Mouse (Mus musculus): ENCODE results near the gene Zbtb8os. TPM values are rescaled to one million over a fixed set of nuclear protein-coding genes. Genes with fewer than 3 reads are reported as not detected.

The Zbtb8os gene
- total RNA-seq, 2 experiments from 2014 or later = 20.7 to 20.9 TPM

- no peak for DNase-seq
- intact Hi-C loops (cut with DNase I) = no loop called here
Observed at GRCm38 (mm10) chr4:129374219-129374755, 38.8 kb downstream of the Zbtb8os start.

- intact Hi-C loops (cut with DNase I) = no loop called here
- no peak for DNase-seq
Observed at GRCm38 (mm10) chr4:129375000-129375399, 39.5 kb downstream of the Zbtb8os start.

- no peak for DNase-seq
- intact Hi-C loops (cut with DNase I) = no loop called here
Observed at GRCm38 (mm10) chr4:129375821-129376220, 40.3 kb downstream of the Zbtb8os start.

- intact Hi-C loops (cut with DNase I) = no loop called here
- DNase-seq = peak; percentile 62 to 74
Observed at GRCm38 (mm10) chr4:129376961-129377545, 41.6 kb downstream of the Zbtb8os start.

GRCm38 (mm10) chr4:129377601-129378390, 42.3 kb downstream of the Zbtb8os start, which contains the start of gene Zbtb8a:
Gene Zbtb8a, minus strand, starts transcription at chr4:129378116.
- intact Hi-C loops (cut with DNase I) = no loop called here
- DNase-seq = peak; percentile 57 to 66

- intact Hi-C loops (cut with DNase I) = no loop called here
- DNase-seq = no peak
Observed at GRCm38 (mm10) chr4:129379805-129380204, 44.3 kb downstream of the Zbtb8os start.

- no peak for DNase-seq
- intact Hi-C loops (cut with DNase I) = no loop called here
Observed at GRCm38 (mm10) chr4:129381148-129381547, 45.7 kb downstream of the Zbtb8os start.

GRCm38 (mm10) chr4:129382029-129382428, 46.5 kb downstream of the Zbtb8os start:
- no peak for DNase-seq
- intact Hi-C loops (cut with DNase I) = no loop called here

GRCm38 (mm10) chr4:129382488-129382887, 47.0 kb downstream of the Zbtb8os start:
- DNase-seq = peak; percentile 13 to 21

GRCm38 (mm10) chr4:129383586-129383985, 48.1 kb downstream of the Zbtb8os start:
- no peak for DNase-seq

More at GRCm38 (mm10) chr4:129382488-129382887, 47.0 kb downstream of the Zbtb8os start:
- intact Hi-C loops (cut with DNase I) = no loop called here

GRCm38 (mm10) chr4:129384440-129384839, 48.9 kb downstream of the Zbtb8os start:
- DNase-seq = peak; percentile 42
- intact Hi-C loops (cut with DNase I) = no loop called here

More at GRCm38 (mm10) chr4:129383586-129383985, 48.1 kb downstream of the Zbtb8os start:
- intact Hi-C loops (cut with DNase I) = no loop called here

GRCm38 (mm10) chr4:129385685-129386084, 50.2 kb downstream of the Zbtb8os start:
- no peak for DNase-seq
- intact Hi-C loops (cut with DNase I) = no loop called here

- DNase-seq = no peak
- intact Hi-C loops (cut with DNase I) = no loop called here
Observed at GRCm38 (mm10) chr4:129386269-129386946, 50.9 kb downstream of the Zbtb8os start.

GRCm38 (mm10) chr4:129386989-129387388, 51.5 kb downstream of the Zbtb8os start:
- DNase-seq = no peak
- intact Hi-C loops (cut with DNase I) = no loop called here

- DNase-seq = no peak
- intact Hi-C loops (cut with DNase I) = no loop called here
Observed at GRCm38 (mm10) chr4:129388404-129388803, 52.9 kb downstream of the Zbtb8os start.

GRCm38 (mm10) chr4:129390216-129390743, 54.8 kb downstream of the Zbtb8os start:
- intact Hi-C loops (cut with DNase I) = no loop called here
- DNase-seq = peak in 1 of 2 experiments; percentile 29

GRCm38 (mm10) chr4:129390936-129391557, 55.6 kb downstream of the Zbtb8os start:
- intact Hi-C loops (cut with DNase I) = no loop called here
- no peak for DNase-seq

- intact Hi-C loops (cut with DNase I) = no loop called here
Observed at GRCm38 (mm10) chr4:129394089-129394870, 58.8 kb downstream of the Zbtb8os start.

GRCm38 (mm10) chr4:129396960-129397359, 61.5 kb downstream of the Zbtb8os start:
- DNase-seq = no peak

More at GRCm38 (mm10) chr4:129394089-129394870, 58.8 kb downstream of the Zbtb8os start:
- no peak for DNase-seq

More at GRCm38 (mm10) chr4:129396960-129397359, 61.5 kb downstream of the Zbtb8os start:
- intact Hi-C loops (cut with DNase I) = no loop called here

Measured in heart, postnatal 14 days (tissue).